8 mouse cellular contexts compared by ENCODE assay signal in the genomic region with DNA sequence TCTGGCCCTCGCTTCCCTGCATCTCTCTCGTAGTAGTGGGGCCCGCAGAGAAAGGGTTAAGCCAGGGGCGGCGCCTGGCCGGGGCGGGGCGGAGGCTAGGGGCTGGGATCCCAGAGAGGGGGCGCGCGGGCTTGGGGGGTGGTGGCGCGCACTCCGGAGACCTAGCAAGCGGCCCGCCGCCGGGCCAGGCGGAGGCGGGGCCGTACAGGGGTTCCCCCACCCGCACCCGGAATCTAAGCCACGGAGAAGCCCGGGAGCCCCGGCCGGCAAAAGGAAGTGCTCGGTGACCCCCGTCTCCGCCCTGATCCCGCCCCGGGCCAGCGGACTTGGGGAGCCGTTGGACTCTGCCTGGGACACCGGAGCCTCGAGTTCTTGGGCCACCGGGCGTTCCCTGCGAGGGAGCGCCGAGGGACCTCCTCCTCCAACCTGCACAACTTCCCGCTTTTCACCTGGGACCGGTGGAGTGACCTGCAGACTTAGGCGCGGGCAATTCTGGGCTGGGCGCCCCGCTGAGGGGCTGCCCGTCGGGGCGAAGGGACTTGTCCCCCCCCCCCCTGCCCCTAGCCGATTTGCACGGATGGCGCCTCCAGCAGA. TPM values are rescaled to one million over a fixed set of nuclear protein-coding genes. Genes with fewer than 3 reads are reported as not detected.
DNase-seq lines count a peak whose midpoint lies in the region; ATAC-seq and TF ChIP-seq lines count a peak whose summit lies in the region.
"Had no signal": no experiment of that assay in that cellular context is flagged by ENCODE, and none has a peak within 500 bp of the region (broad histone marks: within the 10 kb centered on the region; RNA-seq: fewer than 3 reads in every experiment).

No protein-coding gene starts in this region.

- H3K36me3 ChIP-seq in ES-E14 (ENCODE audit: control insufficient read depth, insufficient read depth, low read length, poor library complexity, severe bottlenecking): 0 out of 2 replicates have a peak, but pooled peaks cover 1% of the 10 kb centered on the region
- H3K36me3 ChIP-seq in forebrain, postnatal 0 days (ENCODE audit: insufficient read depth): no peaks in the 10 kb centered on the region
- H3K36me3 ChIP-seq in hindbrain, embryonic 16.5 days (ENCODE audit: control insufficient read depth, insufficient read depth, low read length): no peaks in the 10 kb centered on the region
- no peaks in the 10 kb centered on the region for H3K36me3 ChIP-seq in liver, embryonic 13.5 days

- DNase-seq in ES-E14 (ENCODE audit: low read depth, low spot score): no peak
- DNase-seq in adrenal gland, postnatal 10 days: peak; percentile 90
- DNase-seq in forebrain, postnatal 0 days: peak; percentile 44
- DNase-seq in liver, embryonic 13.5 days: peak; percentile 45
- peak; percentile 68 for DNase-seq in naive thymus-derived CD4-positive, alpha-beta T cell, adult 2 months (ENCODE audit: low read depth)
- DNase-seq in yolk sac, embryonic 10.5 days (ENCODE audit: low spot score): peak; percentile 88

- no peak for TF ChIP-seq CTCF in forebrain, postnatal 0 days (IDR thresholded peaks at IDR 0.05; ENCODE audit: low read depth)

- 0 out of 2 replicates have a peak, but pooled peaks have one; percentile 12 for ATAC-seq in forebrain, postnatal 0 days
- peak; percentile 19 for ATAC-seq in hindbrain, embryonic 16.5 days
- peak; percentile 25 for ATAC-seq in liver, embryonic 13.5 days (ENCODE audit: low read depth)

- peak overlapping the region; percentile 80 for H3K9ac ChIP-seq in ES-E14 (ENCODE audit: insufficient read depth, low read depth, low read length, poor library complexity, severe bottlenecking)
- peak overlapping the region; percentile 57 for H3K9ac ChIP-seq in forebrain, postnatal 0 days
- H3K9ac ChIP-seq in hindbrain, embryonic 16.5 days (ENCODE audit: low read depth, low read length): peak overlapping the region; percentile 70
- peak overlapping the region; percentile 74 for H3K9ac ChIP-seq in liver, embryonic 13.5 days

- peaks cover 5 to 20% of the 10 kb centered on the region in 2 experiments for H3K4me1 ChIP-seq in ES-E14 (ENCODE audit: control insufficient read depth in 2 of 2, insufficient read depth in 2 of 2, low read length in 2 of 2, poor library complexity in 1 of 2)
- peaks cover 31% of the 10 kb centered on the region for H3K4me1 ChIP-seq in forebrain, postnatal 0 days (ENCODE audit: insufficient read depth)
- H3K4me1 ChIP-seq in hindbrain, embryonic 16.5 days (ENCODE audit: control insufficient read depth, insufficient read depth, low read depth, low read length): peaks cover 64% of the 10 kb centered on the region
- peaks cover 85% of the 10 kb centered on the region for H3K4me1 ChIP-seq in liver, embryonic 13.5 days (replicated peaks)

- in situ Hi-C loops in ES-E14 (cut with MboI; ENCODE audit: low sequenced_read_pairs in 2 of 2, unreplicated experiment in 2 of 2): no loop called here

- peak overlapping the region; percentile 70 to 74 for H3K4me3 ChIP-seq in ES-E14 (ENCODE audit: insufficient read depth in 1 of 2, low read depth in 1 of 2, low read length in 2 of 2, poor library complexity in 1 of 2, severe bottlenecking in 1 of 2)
- peak overlapping the region; percentile 53 for H3K4me3 ChIP-seq in forebrain, postnatal 0 days (ENCODE audit: low read depth, low read length)
- H3K4me3 ChIP-seq in hindbrain, embryonic 16.5 days (ENCODE audit: low read length): peak overlapping the region; percentile 65
- peak overlapping the region; percentile 70 for H3K4me3 ChIP-seq in liver, embryonic 13.5 days (replicated peaks)

- peak overlapping the region; percentile 99 for H3K4me2 ChIP-seq in forebrain, postnatal 0 days (ENCODE audit: low read depth)
- peak overlapping the region; percentile 99 for H3K4me2 ChIP-seq in hindbrain, embryonic 16.5 days (ENCODE audit: low read length)
- H3K4me2 ChIP-seq in liver, embryonic 13.5 days: peak overlapping the region; percentile 99

- H3K27me3 ChIP-seq in forebrain, postnatal 0 days (ENCODE audit: insufficient read depth, low read length): no peaks in the 10 kb centered on the region
- H3K27me3 ChIP-seq in hindbrain, embryonic 16.5 days (replicated peaks; ENCODE audit: control insufficient read depth, insufficient read depth, low read length): no peaks in the 10 kb centered on the region
- peaks cover 58% of the 10 kb centered on the region for H3K27me3 ChIP-seq in liver, embryonic 13.5 days

- 4% methylated on average over 49 of the region's 53 CpGs for WGBS in forebrain, postnatal 0 days
- under 1% methylated on average over 42 of the region's 53 CpGs for WGBS in hindbrain, embryonic 16.5 days
- WGBS in liver, embryonic 13.5 days (ENCODE audit: insufficient replicate concordance): under 1% methylated on average over 53 of the region's 53 CpGs

- no peaks in the 10 kb centered on the region for H3K9me3 ChIP-seq in ES-E14 (ENCODE audit: control insufficient read depth, insufficient read depth, low read depth, low read length)
- no peaks in the 10 kb centered on the region for H3K9me3 ChIP-seq in forebrain, postnatal 0 days (ENCODE audit: low read length)
- no peaks in the 10 kb centered on the region for H3K9me3 ChIP-seq in hindbrain, embryonic 16.5 days (ENCODE audit: control insufficient read depth, low read length)
- H3K9me3 ChIP-seq in liver, embryonic 13.5 days (replicated peaks): no peaks in the 10 kb centered on the region

- peak overlapping the region; percentile 83 for H3K27ac ChIP-seq in ES-E14 (ENCODE audit: insufficient read depth, low read depth, low read length, poor library complexity, severe bottlenecking)
- no peak overlapping the region for H3K27ac ChIP-seq in forebrain, postnatal 0 days (ENCODE audit: low read depth, low read length)
- peak overlapping the region; percentile 32 for H3K27ac ChIP-seq in hindbrain, embryonic 16.5 days (ENCODE audit: low read depth, low read length)
- H3K27ac ChIP-seq in liver, embryonic 13.5 days: peak overlapping the region; percentile 75; the same call in 1 of the 2 replicates

TF ChIP-seq in ES-E14, 5 proteins besides CTCF, POLR2A, EP300 and RAD21:
- TF ChIP-seq HCFC1 (IDR thresholded peaks at IDR 0.05; ENCODE audit: borderline replicate concordance, insufficient read depth, low read length) (peak; percentile 52; the same call in 1 of the 2 replicates), ZNF384 (IDR thresholded peaks at IDR 0.05; ENCODE audit: low read depth, low read length) (no peak)

RNA-seq across cellular contexts. Expression of a gene that starts 22.4 kb away (rescaled TPM):
- total RNA-seq in ES-E14 (2012; rRNA removed): 0.27 and 1.7 TPM in 2 replicates
- total RNA-seq in adrenal gland, postnatal 10 days (2021): under 1 TPM; 0.45 to 0.73 TPM
- total RNA-seq in forebrain, postnatal 0 days (2014; rRNA removed): 1.2 and 1.4 TPM in 2 replicates
- polyA plus RNA-seq in forebrain, postnatal 0 days (2015; fragmentation: Nextera tagmentation; extraction: Ambion mirVana): 2.0 and 2.7 TPM in 2 replicates
- 2.0 and 3.0 TPM in 2 replicates for polyA plus RNA-seq in hindbrain, embryonic 16.5 days (2015; fragmentation: Nextera tagmentation; extraction: Ambion mirVana)
- not detected in 2 replicates for polyA plus RNA-seq in liver, embryonic 13.5 days (2015; fragmentation: Nextera tagmentation; extraction: Ambion mirVana)
- total RNA-seq: gastrocnemius, postnatal 36 days had no signal

RNA-seq across cellular contexts. Expression of a gene that starts 32.8 kb away (rescaled TPM):
- 25.8 and 30.1 TPM in 2 replicates for total RNA-seq in ES-E14 (2012; rRNA removed)
- total RNA-seq in adrenal gland, postnatal 10 days (2021): 10 to 100 TPM; 26.2 to 34.7 TPM
- total RNA-seq in forebrain, postnatal 0 days (2014; rRNA removed): 11.6 and 15.2 TPM in 2 replicates
- 9.5 and 10.7 TPM in 2 replicates for polyA plus RNA-seq in forebrain, postnatal 0 days (2015; fragmentation: Nextera tagmentation; extraction: Ambion mirVana)
- polyA plus RNA-seq in hindbrain, embryonic 16.5 days (2015; fragmentation: Nextera tagmentation; extraction: Ambion mirVana): 12.1 and 16.7 TPM in 2 replicates
- polyA plus RNA-seq in liver, embryonic 13.5 days (2015; fragmentation: Nextera tagmentation; extraction: Ambion mirVana): 3.4 and 3.8 TPM in 2 replicates

RNA-seq across cellular contexts. Expression of a gene that starts 52.8 kb away (rescaled TPM):
- 32.7 and 51.3 TPM in 2 replicates for total RNA-seq in ES-E14 (2012; rRNA removed)
- 1 to 10 TPM; 3.8 to 6.5 TPM for total RNA-seq in adrenal gland, postnatal 10 days (2021)
- total RNA-seq in forebrain, postnatal 0 days (2014; rRNA removed): 2.2 and 2.3 TPM in 2 replicates
- 1.3 and 1.7 TPM in 2 replicates for polyA plus RNA-seq in forebrain, postnatal 0 days (2015; fragmentation: Nextera tagmentation; extraction: Ambion mirVana)
- 4.6 and 6.3 TPM in 2 replicates for polyA plus RNA-seq in hindbrain, embryonic 16.5 days (2015; fragmentation: Nextera tagmentation; extraction: Ambion mirVana)
- polyA plus RNA-seq in liver, embryonic 13.5 days (2015; fragmentation: Nextera tagmentation; extraction: Ambion mirVana): 69.1 and 79.8 TPM in 2 replicates
